Mouse (Mus musculus) liver, embryonic 16.5 days (tissue): ENCODE results near the gene Erg28. TPM values are rescaled to one million over a fixed set of nuclear protein-coding genes. Genes with fewer than 3 reads are reported as not detected.

Experiments used
- ATAC-seq: fragments of 200-750 bp; cut with Nextera tagmentation; 2 replicates; pipeline ENCODE4 v1.8.0; 2017; ENCODE audit warnings: low read depth, mild to moderate bottlenecking, moderate number of reproducible peaks, moderate library complexity
- H3K27ac ChIP-seq: fragments of 300-500 bp; sonication (generic); 2 replicates; pipeline ENCODE4 v1.5.1; 2014; ENCODE audit warnings: mild to moderate bottlenecking, low read length
- H3K27me3 ChIP-seq: fragments of 300-500 bp; sonication (generic); 2 replicates; pipeline ENCODE4 v1.6.1; 2014; ENCODE audit warnings: low read depth, low read length, mixed read lengths; ENCODE audit not compliant: control insufficient read depth, insufficient read depth
- H3K36me3 ChIP-seq: fragments of 300-500 bp; sonication (generic); 2 replicates; pipeline ENCODE4 v1.6.1; 2014; ENCODE audit warnings: mild to moderate bottlenecking; ENCODE audit not compliant: control insufficient read depth, insufficient read depth
- H3K4me1 ChIP-seq: fragments of 300-500 bp; sonication (generic); 2 replicates; pipeline ENCODE4 v1.6.1; 2014; ENCODE audit warnings: low read depth, low read length, mixed read lengths; ENCODE audit not compliant: control insufficient read depth
- H3K4me2 ChIP-seq: fragments of 300-500 bp; sonication (generic); 2 replicates; pipeline ENCODE4 v1.6.1; 2014; ENCODE audit warnings: low read depth, low read length, mixed read lengths
- H3K4me3 ChIP-seq: fragments of 300-500 bp; sonication (generic); 2 replicates; pipeline ENCODE4 v1.5.1; 2014; ENCODE audit warnings: low read depth, mild to moderate bottlenecking, low read length
- H3K9ac ChIP-seq: fragments of 300-500 bp; sonication (generic); 2 replicates; pipeline ENCODE4 v1.6.1; 2014; ENCODE audit warnings: low read depth, low read length
- H3K9me3 ChIP-seq: fragments of 300-500 bp; sonication (generic); replicated peaks from 2 replicates; pipeline ENCODE4 v1.6.1; 2016; ENCODE audit warnings: low read length; ENCODE audit not compliant: control insufficient read depth
- WGBS: fragments of 180-500 bp; shearing (Covaris S2); extraction: QIAGEN DNeasy Blood & Tissue Kit; methylation state at CpG from one replicate; pipeline ENCODE4 v1.1.7; 2014; ENCODE audit not compliant: insufficient replicate concordance; 5-methylcytosine and 5-hydroxymethylcytosine counted together
- polyA plus RNA-seq: library from polyadenylated mRNA; unstranded; fragments of >200 nt; fragmentation: Nextera tagmentation; extraction: Ambion mirVana; gene quantifications from 2 replicates; pipeline ENCODE4 v1.2.1, GENCODE M21; 2015

Gene Erg28
- 83.0 and 90.3 TPM in 2 replicates for polyA plus RNA-seq

DNA sequence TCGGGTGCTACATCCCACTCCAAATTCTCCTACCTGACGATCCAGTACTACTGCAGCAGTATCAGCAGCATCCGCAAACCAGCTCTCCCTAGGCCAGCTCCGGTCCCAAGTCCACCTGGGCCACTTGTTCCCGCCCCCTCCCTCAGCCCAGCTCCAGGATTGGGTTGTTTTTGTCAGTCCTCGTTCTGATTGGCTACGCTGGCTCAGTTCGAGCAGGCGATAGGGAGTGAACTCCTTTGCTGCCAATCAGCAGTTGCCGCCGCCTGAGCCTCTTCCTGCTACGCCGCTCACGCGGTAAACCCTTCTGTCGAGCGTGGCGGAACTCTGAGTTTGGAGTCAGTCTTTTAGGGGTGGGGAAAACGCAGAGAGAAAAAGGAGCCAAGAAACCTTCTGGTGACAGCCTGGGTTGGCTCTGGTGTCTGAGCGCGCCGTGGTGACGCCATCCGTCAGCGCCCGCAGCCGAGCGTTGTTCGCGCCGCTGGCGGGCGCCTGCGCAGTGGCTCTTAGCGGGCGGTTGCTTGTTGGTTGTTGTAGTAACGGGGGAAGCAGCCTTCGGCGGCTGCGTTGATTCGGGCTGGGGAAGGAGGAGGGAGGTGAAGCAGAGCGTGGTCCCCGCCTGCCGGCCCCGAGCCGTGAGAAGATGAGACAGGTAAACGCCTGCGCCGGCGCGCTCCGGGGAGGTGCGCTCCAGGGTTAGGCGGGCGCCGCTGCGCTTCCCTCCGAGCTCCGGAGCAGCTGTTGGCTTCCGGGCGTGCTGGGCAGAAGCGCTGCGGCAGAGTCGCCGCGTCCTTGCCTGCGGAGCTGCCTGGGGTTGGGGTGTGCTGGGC, at the start of gene Erg28, which contains the start of gene Ttll5:
Gene Erg28 (minus strand): TSS at position 113 of the 827 bp plus-strand sequence.
Gene Ttll5 (plus strand): TSS at position 222 of the 827 bp plus-strand sequence.
- Histone ChIP-seq H3K4me2 (peak within 1 kb of the TSS; percentile 91), H3K4me3 (peak within 1 kb of the TSS; percentile 82), H3K4me1 (peaks cover 18% of the 10 kb centered on the region), H3K9ac (peak within 1 kb of the TSS; percentile 86), H3K9me3 (no peaks in the 10 kb centered on the region), H3K27me3 (no peaks in the 10 kb centered on the region), H3K27ac (peak within 1 kb of the TSS; percentile 98), H3K36me3 (peaks cover 5% of the 10 kb centered on the region; the same call in 1 of the 2 replicates)
- ATAC-seq, result peak; percentile 95
- WGBS, result under 1% methylated on average over 66 of the region's 67 CpGs

DNA sequence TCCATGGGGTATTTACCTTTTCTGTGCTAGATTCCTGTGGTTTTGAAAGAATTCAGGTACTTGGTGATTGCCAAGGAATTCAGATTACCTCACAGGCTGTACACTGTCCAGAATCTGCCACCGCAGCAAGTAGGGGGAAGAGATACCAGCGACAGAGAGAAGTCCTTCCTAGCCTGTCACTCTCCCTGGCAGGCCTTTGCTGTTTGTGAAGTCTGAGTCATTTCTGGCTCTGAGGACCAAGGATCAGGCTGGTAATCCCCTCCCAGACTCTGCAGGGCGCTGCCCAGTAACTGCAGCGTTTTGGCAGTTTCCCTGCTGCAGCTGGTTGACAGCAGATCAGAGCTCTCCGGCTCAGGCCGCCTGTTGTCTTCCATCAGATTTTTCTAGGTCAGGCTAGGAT, 45.1 kb upstream of the Erg28 start:
- no peak overlapping the region for H3K4me3 ChIP-seq
- H3K27me3 ChIP-seq, result no peaks in the 10 kb centered on the region
- no peaks in the 10 kb centered on the region for H3K9me3 ChIP-seq
- no peak overlapping the region for H3K27ac ChIP-seq
- no peak for ATAC-seq
- H3K4me2 ChIP-seq, result no peak overlapping the region
- H3K9ac ChIP-seq, result no peak overlapping the region
- WGBS, result 76% methylated on average over 6 of the region's 6 CpGs
- H3K4me1 ChIP-seq, result no peaks in the 10 kb centered on the region
- H3K36me3 ChIP-seq, result no peaks in the 10 kb centered on the region; the same call in 1 of the 2 replicates

DNA sequence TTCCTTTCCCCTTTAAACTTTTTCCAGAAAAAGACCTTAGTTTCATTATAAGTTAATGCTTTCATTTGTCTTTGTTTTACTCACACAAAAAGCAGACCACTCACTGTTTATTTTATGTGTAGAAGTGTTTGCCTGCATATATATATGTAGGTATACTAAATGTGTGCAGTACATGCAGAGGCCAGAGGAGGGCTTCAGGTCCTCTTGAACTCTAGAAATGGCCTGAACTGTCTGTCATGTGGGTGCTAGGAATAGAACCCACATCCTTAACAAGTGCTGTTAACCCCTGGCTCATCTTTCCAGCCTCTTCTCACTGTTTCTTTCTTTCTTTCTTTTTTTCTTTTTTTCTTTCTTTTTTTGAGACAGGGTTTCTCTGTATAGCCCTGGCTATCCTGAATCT, 42.8 kb upstream of the Erg28 start:
- H3K27me3 ChIP-seq, result no peaks in the 10 kb centered on the region
- H3K4me3 ChIP-seq, result no peak overlapping the region
- H3K4me1 ChIP-seq, result no peaks in the 10 kb centered on the region
- H3K9ac ChIP-seq, result no peak overlapping the region
- H3K9me3 ChIP-seq, result no peaks in the 10 kb centered on the region
- H3K36me3 ChIP-seq, result no peaks in the 10 kb centered on the region; the same call in 1 of the 2 replicates
- ATAC-seq, result no peak
- no peak overlapping the region for H3K4me2 ChIP-seq
- no peak overlapping the region for H3K27ac ChIP-seq

DNA sequence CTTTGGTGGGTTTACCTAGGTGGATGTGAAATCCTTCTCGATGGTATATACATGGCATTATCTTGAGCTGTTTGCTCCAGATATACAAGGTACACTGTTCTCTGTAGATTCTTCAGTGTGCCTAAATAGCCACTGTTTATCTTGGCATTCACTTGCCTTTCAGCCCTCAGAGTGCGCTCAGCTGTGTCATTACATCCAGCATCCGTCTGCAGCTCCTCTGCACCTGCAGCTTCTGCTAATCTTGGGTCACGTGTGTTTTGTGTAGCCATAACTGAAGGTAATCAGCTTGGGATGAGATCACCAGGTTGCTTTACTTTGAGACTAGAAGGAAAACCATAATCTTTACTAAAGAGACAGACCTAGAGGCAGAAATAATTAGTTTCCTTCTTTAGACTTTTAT, 42.3 kb upstream of the Erg28 start:
- H3K9ac ChIP-seq, result no peak overlapping the region
- no peaks in the 10 kb centered on the region for H3K27me3 ChIP-seq
- no peak for ATAC-seq
- H3K27ac ChIP-seq, result no peak overlapping the region
- H3K4me3 ChIP-seq, result no peak overlapping the region
- no peaks in the 10 kb centered on the region for H3K4me1 ChIP-seq
- no peak overlapping the region for H3K4me2 ChIP-seq
- no peaks in the 10 kb centered on the region for H3K9me3 ChIP-seq
- H3K36me3 ChIP-seq, result no peaks in the 10 kb centered on the region; the same call in 1 of the 2 replicates
- 63% methylated on average over 4 of the region's 4 CpGs for WGBS

DNA sequence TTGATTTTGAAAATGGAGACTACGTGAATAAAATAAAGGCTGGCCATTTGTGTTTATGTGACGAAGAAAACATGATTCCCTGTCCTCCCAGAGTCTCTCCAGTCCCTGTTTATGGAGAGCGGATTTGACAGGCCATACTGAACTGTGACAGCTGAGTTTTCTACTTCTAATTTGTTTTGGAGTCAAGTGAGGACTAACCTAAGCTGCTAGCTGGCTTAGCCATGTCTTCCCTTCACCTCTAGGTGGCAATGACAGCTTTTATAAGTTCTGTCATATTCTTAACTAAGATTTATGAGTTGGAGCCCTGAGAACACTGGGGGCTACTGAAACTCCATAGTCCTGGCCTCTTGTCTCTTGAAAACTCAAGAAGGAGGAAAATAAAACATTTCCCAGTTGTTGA, 41.2 kb upstream of the Erg28 start:
- Histone ChIP-seq H3K27me3 (no peaks in the 10 kb centered on the region), H3K9me3 (no peaks in the 10 kb centered on the region), H3K36me3 (no peaks in the 10 kb centered on the region; the same call in 1 of the 2 replicates), H3K27ac (no peak overlapping the region), H3K4me3 (no peak overlapping the region), H3K4me1 (no peaks in the 10 kb centered on the region), H3K9ac (no peak overlapping the region), H3K4me2 (no peak overlapping the region)
- 81% methylated on average over 3 of the region's 3 CpGs for WGBS
- ATAC-seq, result no peak

DNA sequence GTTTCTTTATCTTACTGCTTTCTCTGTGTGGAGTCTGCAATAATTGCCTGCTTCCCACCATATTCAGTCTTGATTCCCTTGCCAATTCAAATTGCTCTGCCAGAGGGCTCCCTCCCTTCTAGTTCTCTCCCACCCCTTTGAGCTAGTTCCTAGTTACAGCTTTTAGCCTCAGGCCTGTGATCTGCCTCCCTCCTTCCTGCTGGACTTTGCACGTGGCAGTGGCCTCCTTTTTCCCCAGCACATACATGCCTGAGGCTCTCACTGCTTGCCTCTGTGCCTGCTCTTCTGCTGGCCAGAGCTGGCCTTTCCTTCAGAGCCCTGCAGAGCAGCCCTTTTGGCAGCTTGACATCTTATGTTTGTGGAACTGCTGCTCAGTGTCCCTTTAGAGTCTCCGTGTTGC, 38.2 kb upstream of the Erg28 start:
- no peaks in the 10 kb centered on the region for H3K4me1 ChIP-seq
- 44% methylated on average over 2 of the region's 2 CpGs for WGBS
- no peaks in the 10 kb centered on the region for H3K9me3 ChIP-seq
- no peak; the same call in 1 of the 2 replicates for ATAC-seq
- H3K4me3 ChIP-seq, result no peak overlapping the region
- H3K9ac ChIP-seq, result no peak overlapping the region
- no peaks in the 10 kb centered on the region for H3K27me3 ChIP-seq
- H3K36me3 ChIP-seq, result no peaks in the 10 kb centered on the region; the same call in 1 of the 2 replicates
- H3K27ac ChIP-seq, result no peak overlapping the region
- no peak overlapping the region for H3K4me2 ChIP-seq

DNA sequence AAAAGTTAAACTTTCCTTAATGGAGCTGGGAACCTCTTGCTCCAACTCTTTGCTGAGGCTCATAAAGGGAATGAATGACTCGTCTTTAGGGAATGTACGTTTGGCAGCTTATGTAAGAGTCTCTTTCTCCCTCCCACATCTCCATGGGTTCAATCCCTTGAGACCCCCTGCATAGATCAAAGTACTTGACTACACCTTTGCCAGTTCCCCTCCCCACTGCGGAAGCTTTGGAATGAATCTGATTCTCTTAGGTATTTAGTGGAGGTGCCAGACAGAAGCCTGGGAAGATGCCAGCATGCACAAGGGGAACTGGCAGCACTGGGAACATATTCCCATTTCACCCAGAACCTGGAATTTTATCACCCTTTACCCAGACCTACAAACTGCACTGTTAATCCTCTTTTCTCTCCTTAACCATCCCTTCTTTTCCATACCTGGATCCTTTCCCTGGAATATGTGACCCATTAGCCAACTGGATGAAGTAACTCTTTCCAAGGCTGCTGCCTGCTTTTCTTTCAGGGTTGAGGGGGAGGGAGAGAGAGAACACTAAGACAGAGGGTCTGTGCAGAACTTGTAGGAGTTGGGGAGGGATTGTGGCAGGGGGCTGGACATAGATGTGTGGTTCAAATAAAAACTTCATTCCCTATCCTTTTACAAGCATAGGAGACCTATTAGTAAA, 35.3 kb upstream of the Erg28 start:
- Histone ChIP-seq H3K27ac (no peak overlapping the region), H3K9me3 (no peaks in the 10 kb centered on the region)

DNA sequence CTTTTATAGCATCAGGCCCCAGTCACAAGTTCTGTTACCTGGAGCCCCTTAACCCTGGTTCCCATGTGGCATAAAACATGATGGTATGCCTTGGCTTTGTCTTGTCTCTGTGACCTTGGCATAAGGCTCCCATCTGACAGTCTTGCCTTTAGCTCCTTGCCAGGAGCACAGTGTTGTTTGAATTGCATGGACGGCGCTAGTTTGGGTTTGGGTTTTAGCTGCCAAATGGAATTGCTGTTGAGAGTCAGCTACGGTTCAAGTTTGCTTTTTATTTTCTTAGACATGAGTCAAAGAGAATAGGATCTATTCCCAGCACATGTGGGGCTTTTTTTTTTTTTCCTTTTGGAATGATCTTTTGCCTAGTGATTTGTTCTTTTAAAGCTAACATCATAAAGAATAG, 34.8 kb upstream of the Erg28 start:
- WGBS, result 77% methylated on average over 3 of the region's 3 CpGs

More for the DNA sequence above, 35.3 kb upstream of the Erg28 start:
- H3K36me3 ChIP-seq, result no peaks in the 10 kb centered on the region; the same call in 1 of the 2 replicates
- no peak for ATAC-seq
- WGBS, result 71% methylated on average over 3 of the region's 3 CpGs
- H3K4me3 ChIP-seq, result no peak overlapping the region
- H3K4me1 ChIP-seq, result no peaks in the 10 kb centered on the region
- H3K4me2 ChIP-seq, result no peak overlapping the region
- no peak overlapping the region for H3K9ac ChIP-seq
- no peaks in the 10 kb centered on the region for H3K27me3 ChIP-seq

DNA sequence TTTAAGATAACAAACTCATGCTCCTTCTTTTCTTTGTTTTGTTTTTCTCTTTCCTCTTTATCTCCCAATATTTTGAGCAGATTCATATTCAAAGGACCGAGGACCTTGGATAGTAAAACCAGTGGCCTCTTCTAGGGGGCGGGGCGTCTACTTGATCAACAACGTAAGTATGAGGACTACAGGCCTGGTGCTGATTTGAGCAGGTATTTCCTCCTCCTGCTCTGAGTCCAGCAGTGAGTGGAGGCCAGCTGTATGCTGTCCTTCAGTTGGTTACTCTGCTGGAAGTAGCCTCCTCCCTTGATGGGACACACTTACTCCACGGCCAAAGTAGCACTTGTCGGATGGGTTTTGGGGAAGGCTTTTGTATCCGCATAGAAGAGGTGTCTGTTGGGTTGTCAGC, 33.0 kb upstream of the Erg28 start:
- WGBS, result 82% methylated on average over 7 of the region's 7 CpGs
- no peak overlapping the region for H3K4me3 ChIP-seq
- no peak overlapping the region for H3K9ac ChIP-seq
- H3K27ac ChIP-seq, result no peak overlapping the region
- no peaks in the 10 kb centered on the region for H3K36me3 ChIP-seq
- H3K4me2 ChIP-seq, result no peak overlapping the region
- H3K27me3 ChIP-seq, result no peaks in the 10 kb centered on the region
- ATAC-seq, result no peak
- H3K9me3 ChIP-seq, result no peaks in the 10 kb centered on the region
- H3K4me1 ChIP-seq, result no peaks in the 10 kb centered on the region

More for the DNA sequence above, 34.8 kb upstream of the Erg28 start:
- no peak overlapping the region for H3K27ac ChIP-seq
- no peak overlapping the region for H3K4me2 ChIP-seq
- H3K4me1 ChIP-seq, result no peaks in the 10 kb centered on the region
- H3K9me3 ChIP-seq, result no peaks in the 10 kb centered on the region
- no peak overlapping the region for H3K9ac ChIP-seq
- H3K4me3 ChIP-seq, result no peak overlapping the region
- ATAC-seq, result no peak
- no peaks in the 10 kb centered on the region for H3K27me3 ChIP-seq
- H3K36me3 ChIP-seq, result no peaks in the 10 kb centered on the region
